Comparison of ENCODE assay signal across 8 mouse cellular contexts in the genomic region with DNA sequence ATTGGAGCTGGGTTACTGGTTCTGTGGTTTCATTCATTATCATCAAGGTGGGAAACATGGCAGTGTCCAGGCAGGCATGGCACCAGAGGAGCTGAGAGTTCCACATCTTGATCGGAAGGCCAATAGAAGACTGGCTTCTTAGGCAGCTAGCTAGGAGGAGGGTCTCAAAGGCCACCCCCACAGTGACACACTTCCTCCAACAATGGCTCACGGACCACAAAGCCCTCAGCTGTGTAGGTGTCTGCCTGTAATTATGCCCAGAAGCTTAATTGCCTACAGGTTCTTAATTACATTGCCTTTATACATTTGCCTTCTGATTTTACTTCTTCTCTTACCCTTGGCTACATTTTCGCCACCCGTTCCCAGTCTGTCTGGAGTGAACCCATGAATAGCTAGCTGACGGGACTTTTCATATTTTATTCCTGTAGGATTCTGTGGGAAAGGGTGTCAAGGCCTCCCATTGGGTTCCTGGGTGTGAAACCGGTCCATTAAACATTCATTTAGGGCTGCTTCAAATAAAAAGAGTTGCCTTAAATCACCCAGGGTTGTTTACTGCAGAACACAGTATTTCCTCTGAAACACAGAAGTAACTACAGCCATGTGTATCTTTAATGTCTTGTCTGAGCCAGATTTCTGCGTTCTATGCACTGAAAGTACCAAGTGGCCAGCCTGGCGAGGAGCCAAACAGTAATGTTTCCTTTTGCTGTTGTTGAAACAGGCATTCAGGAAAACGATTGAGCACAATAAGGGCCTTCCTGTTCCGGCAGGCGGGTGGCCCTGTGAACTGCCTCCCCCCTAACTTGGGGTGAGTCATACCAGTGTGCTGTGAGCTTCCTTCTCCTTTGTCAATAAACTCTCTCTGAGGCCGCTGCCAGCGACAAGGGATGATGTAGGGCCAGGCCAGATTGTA.
A peak's percentile ranks its signal among the peaks of the same experiment; 100 is the strongest.
DNase-seq lines count a peak whose midpoint lies in the region; ATAC-seq and TF ChIP-seq lines count a peak whose summit lies in the region.

No protein-coding gene starts in this region.

- ATAC-seq in liver, embryonic 12.5 days, result no peak
- peak; percentile 93 for ATAC-seq in forebrain, embryonic 13.5 days
- ATAC-seq in heart, embryonic 13.5 days (ENCODE audit: extremely low read depth, insufficient number of reproducible peaks, low FRiP score, low TSS enrichment), result peak; percentile 68; the same call in 1 of the 2 replicates
- peak; percentile 81 for ATAC-seq in kidney, embryonic 14.5 days (ENCODE audit: low FRiP score, low TSS enrichment)
- ATAC-seq in midbrain, postnatal 0 days (ENCODE audit: low FRiP score), result peak; percentile 74; the same call in 1 of the 2 replicates

- no peak overlapping the region for H3K9ac ChIP-seq in liver, embryonic 12.5 days
- H3K9ac ChIP-seq in forebrain, embryonic 13.5 days, result no peak overlapping the region
- no peak overlapping the region for H3K9ac ChIP-seq in heart, embryonic 13.5 days
- no peak overlapping the region for H3K9ac ChIP-seq in kidney, embryonic 14.5 days (ENCODE audit: low read depth, low read length)
- no peak overlapping the region for H3K9ac ChIP-seq in midbrain, postnatal 0 days (replicated peaks; ENCODE audit: low read length, poor library complexity, severe bottlenecking)

- 36% methylated on average over 13 of the region's 13 CpGs for WGBS in liver, embryonic 12.5 days (ENCODE audit: insufficient replicate concordance)
- 34% methylated on average over 13 of the region's 13 CpGs for WGBS in forebrain, embryonic 13.5 days
- 52% methylated on average over 13 of the region's 13 CpGs for WGBS in heart, embryonic 13.5 days
- WGBS in kidney, embryonic 14.5 days, result 49% methylated on average over 13 of the region's 13 CpGs
- WGBS in limb, embryonic 10.5 days, result 75% methylated on average over 13 of the region's 13 CpGs
- WGBS in midbrain, postnatal 0 days, result 56% methylated on average over 13 of the region's 13 CpGs

- peak; percentile 33 for DNase-seq in liver
- peak; percentile 45 for DNase-seq in limb, embryonic 10.5 days (ENCODE audit: low spot score)
- DNase-seq in midbrain, postnatal 0 days (ENCODE audit: low spot score), result peak; percentile 79
- peak; percentile 89 for DNase-seq in urinary bladder, postnatal 14 days (ENCODE audit: low spot score)

- H3K4me2 ChIP-seq in liver, embryonic 12.5 days, result no peak overlapping the region
- H3K4me2 ChIP-seq in forebrain, embryonic 13.5 days, result no peak overlapping the region
- no peak overlapping the region; the same call in 1 of the 2 replicates for H3K4me2 ChIP-seq in heart, embryonic 13.5 days
- H3K4me2 ChIP-seq in kidney, embryonic 14.5 days (replicated peaks; ENCODE audit: low read depth, low read length), result no peak overlapping the region
- H3K4me2 ChIP-seq in midbrain, postnatal 0 days (ENCODE audit: low read depth, low read length, poor library complexity, severe bottlenecking), result no peak overlapping the region

- H3K4me3 ChIP-seq in liver, embryonic 12.5 days, result no peak overlapping the region
- no peak overlapping the region for H3K4me3 ChIP-seq in forebrain, embryonic 13.5 days
- no peak overlapping the region for H3K4me3 ChIP-seq in heart, embryonic 13.5 days
- H3K4me3 ChIP-seq in kidney, embryonic 14.5 days (ENCODE audit: low read length), result no peak overlapping the region
- no peak overlapping the region for H3K4me3 ChIP-seq in limb, embryonic 10.5 days
- no peak overlapping the region for H3K4me3 ChIP-seq in midbrain, postnatal 0 days (ENCODE audit: low read depth, low read length)

- TF ChIP-seq CTCF in midbrain, postnatal 0 days (IDR thresholded peaks at IDR 0.05), result no peak

- H3K27ac ChIP-seq in liver, embryonic 12.5 days, result no peak overlapping the region
- H3K27ac ChIP-seq in forebrain, embryonic 13.5 days, result no peak overlapping the region; the same call in 1 of the 2 replicates
- H3K27ac ChIP-seq in heart, embryonic 13.5 days (replicated peaks), result peak overlapping the region; percentile 42
- H3K27ac ChIP-seq in kidney, embryonic 14.5 days (ENCODE audit: low read depth, low read length), result no peak overlapping the region
- peak overlapping the region; percentile 70 for H3K27ac ChIP-seq in limb, embryonic 10.5 days
- H3K27ac ChIP-seq in midbrain, postnatal 0 days (ENCODE audit: low read depth, low read length), result no peak overlapping the region

- no peaks in the 10 kb centered on the region for H3K27me3 ChIP-seq in liver, embryonic 12.5 days (replicated peaks)
- no peaks in the 10 kb centered on the region for H3K27me3 ChIP-seq in forebrain, embryonic 13.5 days
- peaks cover 26% of the 10 kb centered on the region for H3K27me3 ChIP-seq in heart, embryonic 13.5 days (replicated peaks)
- no peaks in the 10 kb centered on the region for H3K27me3 ChIP-seq in kidney, embryonic 14.5 days (ENCODE audit: control insufficient read depth, insufficient read depth, low read length)
- H3K27me3 ChIP-seq in limb, embryonic 10.5 days (ENCODE audit: low read depth, poor library complexity, severe bottlenecking), result 0 out of 2 replicates have a peak, but pooled peaks cover 9% of the 10 kb centered on the region
- H3K27me3 ChIP-seq in midbrain, postnatal 0 days (ENCODE audit: insufficient read depth, low read length), result no peaks in the 10 kb centered on the region

- H3K4me1 ChIP-seq in liver, embryonic 12.5 days, result no peaks in the 10 kb centered on the region
- peaks cover 12% of the 10 kb centered on the region for H3K4me1 ChIP-seq in forebrain, embryonic 13.5 days
- peaks cover 11% of the 10 kb centered on the region for H3K4me1 ChIP-seq in heart, embryonic 13.5 days
- no peaks in the 10 kb centered on the region for H3K4me1 ChIP-seq in kidney, embryonic 14.5 days (ENCODE audit: control insufficient read depth, insufficient read depth, low read length)
- peaks cover 13% of the 10 kb centered on the region; the same call in 1 of the 2 replicates for H3K4me1 ChIP-seq in limb, embryonic 10.5 days
- no peaks in the 10 kb centered on the region for H3K4me1 ChIP-seq in midbrain, postnatal 0 days (ENCODE audit: insufficient read depth, low read length)

- H3K36me3 ChIP-seq in liver, embryonic 12.5 days, result no peaks in the 10 kb centered on the region
- H3K36me3 ChIP-seq in forebrain, embryonic 13.5 days (ENCODE audit: poor library complexity, severe bottlenecking), result no peaks in the 10 kb centered on the region
- H3K36me3 ChIP-seq in heart, embryonic 13.5 days, result no peaks in the 10 kb centered on the region
- no peaks in the 10 kb centered on the region for H3K36me3 ChIP-seq in kidney, embryonic 14.5 days (ENCODE audit: control insufficient read depth, insufficient read depth, low read length)
- no peaks in the 10 kb centered on the region for H3K36me3 ChIP-seq in limb, embryonic 10.5 days
- H3K36me3 ChIP-seq in midbrain, postnatal 0 days (ENCODE audit: insufficient read depth, low read length), result no peaks in the 10 kb centered on the region

- H3K9me3 ChIP-seq in liver, embryonic 12.5 days (replicated peaks), result no peaks in the 10 kb centered on the region
- H3K9me3 ChIP-seq in forebrain, embryonic 13.5 days (replicated peaks), result no peaks in the 10 kb centered on the region
- no peaks in the 10 kb centered on the region for H3K9me3 ChIP-seq in heart, embryonic 13.5 days
- no peaks in the 10 kb centered on the region for H3K9me3 ChIP-seq in kidney, embryonic 14.5 days (ENCODE audit: control insufficient read depth, low read length)
- no peaks in the 10 kb centered on the region for H3K9me3 ChIP-seq in limb, embryonic 10.5 days (replicated peaks)
- no peaks in the 10 kb centered on the region for H3K9me3 ChIP-seq in midbrain, postnatal 0 days (ENCODE audit: low read length)

Comparison
In these comparisons a context has a peak if more than half of its experiments do, and no peak if none do; other contexts are left out.
1. DNase-seq: peak in every context shown above with its lines; median percentile 89 in urinary bladder, postnatal 14 days; 79 in midbrain, postnatal 0 days; 45 in limb, embryonic 10.5 days; 33 in liver.
2. H3K27ac ChIP-seq: peak in heart, embryonic 13.5 days (single experiment) and limb, embryonic 10.5 days (single experiment); none in liver, embryonic 12.5 days (single experiment), forebrain, embryonic 13.5 days (single experiment), kidney, embryonic 14.5 days (single experiment) and midbrain, postnatal 0 days (single experiment).